Mouse (Mus musculus): ENCODE data around the gene Acin1. TPM values are rescaled to one million over a fixed set of nuclear protein-coding genes. Genes with fewer than 3 reads are reported as not detected.

Acin1 gene
- polyA plus RNA-seq, 1 experiment from 2014 or later: 90.1 TPM

GRCm38 (mm10) chr14:54714617-54715081, 27.9 kb upstream of the Acin1 start:
- H3K9ac ChIP-seq (ENCODE audit: low read depth, low read length): no peak overlapping the region
- H3K9me3 ChIP-seq (replicated peaks; ENCODE audit: low read length): no peaks in the 10 kb centered on the region
- no peak overlapping the region for H3K27ac ChIP-seq
- H3K4me2 ChIP-seq (ENCODE audit: low read length): peak overlapping the region; percentile 49
- 3% methylated on average over 15 of the region's 15 CpGs for WGBS
- 0 out of 2 replicates have a peak, but pooled peaks cover 4% of the 10 kb centered on the region for H3K4me1 ChIP-seq (replicated peaks; ENCODE audit: insufficient read depth, low read length)
- DNase-seq (ENCODE audit: low spot score): peak; percentile 32
- peak overlapping the region; percentile 17 for H3K4me3 ChIP-seq (replicated peaks; ENCODE audit: low read depth, low read length)
- H3K36me3 ChIP-seq (ENCODE audit: insufficient read depth, low read length): no peaks in the 10 kb centered on the region
- TF ChIP-seq CTCF (IDR thresholded peaks at IDR 0.05; ENCODE audit: low read depth): no peak
- no peaks in the 10 kb centered on the region for H3K27me3 ChIP-seq (ENCODE audit: insufficient read depth, low read length)
- no peak for ATAC-seq (replicated peaks; ENCODE audit: low FRiP score, low read depth)

- Histone ChIP-seq H3K4me3 (replicated peaks; ENCODE audit: low read depth, low read length) (peak overlapping the region; percentile 17), H3K9me3 (replicated peaks; ENCODE audit: low read length) (no peaks in the 10 kb centered on the region), H3K4me1 (replicated peaks; ENCODE audit: insufficient read depth, low read length) (0 out of 2 replicates have a peak, but pooled peaks cover 4% of the 10 kb centered on the region), H3K27ac (no peak overlapping the region), H3K36me3 (ENCODE audit: insufficient read depth, low read length) (no peaks in the 10 kb centered on the region), H3K9ac (ENCODE audit: low read depth, low read length) (no peak overlapping the region), H3K27me3 (ENCODE audit: insufficient read depth, low read length) (no peaks in the 10 kb centered on the region), H3K4me2 (ENCODE audit: low read length) (peak overlapping the region; percentile 49)
- peak; percentile 89 for TF ChIP-seq CTCF (IDR thresholded peaks at IDR 0.05; ENCODE audit: low read depth)
- ATAC-seq (replicated peaks; ENCODE audit: low FRiP score, low read depth) (peak; percentile 47; the same call in 1 of the 2 replicates), DNase-seq (ENCODE audit: low spot score) (peak; percentile 89)
- 1% methylated on average over 13 of the region's 13 CpGs for WGBS
Measured at GRCm38 (mm10) chr14:54714121-54714520, 27.4 kb upstream of the Acin1 start.

- 0 out of 2 replicates have a peak, but pooled peaks cover 4% of the 10 kb centered on the region for H3K4me1 ChIP-seq (replicated peaks; ENCODE audit: insufficient read depth, low read length)
- H3K4me2 ChIP-seq (ENCODE audit: low read length): no peak overlapping the region
- H3K27ac ChIP-seq: 0 out of 2 replicates have a peak overlapping the region, but pooled peaks have one; percentile 31
- H3K27me3 ChIP-seq (ENCODE audit: insufficient read depth, low read length): no peaks in the 10 kb centered on the region
- no peaks in the 10 kb centered on the region for H3K36me3 ChIP-seq (ENCODE audit: insufficient read depth, low read length)
- no peak for TF ChIP-seq CTCF (IDR thresholded peaks at IDR 0.05; ENCODE audit: low read depth)
- WGBS: 54% methylated on average over 8 of the region's 8 CpGs
- 0 out of 2 replicates have a peak overlapping the region, but pooled peaks have one; percentile 8 for H3K9ac ChIP-seq (ENCODE audit: low read depth, low read length)
- no peak overlapping the region for H3K4me3 ChIP-seq (replicated peaks; ENCODE audit: low read depth, low read length)
- DNase-seq (ENCODE audit: low spot score) (peak; percentile 37), ATAC-seq (replicated peaks; ENCODE audit: low FRiP score, low read depth) (no peak)
- H3K9me3 ChIP-seq (replicated peaks; ENCODE audit: low read length): no peaks in the 10 kb centered on the region
Measured at GRCm38 (mm10) chr14:54712861-54713260, 26.1 kb upstream of the Acin1 start.

- Histone ChIP-seq H3K4me1 (replicated peaks; ENCODE audit: insufficient read depth, low read length) (0 out of 2 replicates have a peak, but pooled peaks cover 4% of the 10 kb centered on the region), H3K9me3 (replicated peaks; ENCODE audit: low read length) (no peaks in the 10 kb centered on the region), H3K27ac (0 out of 2 replicates have a peak within 1 kb of the TSS, but pooled peaks have one; percentile 31), H3K4me3 (replicated peaks; ENCODE audit: low read depth, low read length) (no peak within 1 kb of the TSS), H3K4me2 (ENCODE audit: low read length) (no peak within 1 kb of the TSS), H3K9ac (ENCODE audit: low read depth, low read length) (0 out of 2 replicates have a peak within 1 kb of the TSS, but pooled peaks have one; percentile 8), H3K36me3 (ENCODE audit: insufficient read depth, low read length) (no peaks in the 10 kb centered on the region), H3K27me3 (ENCODE audit: insufficient read depth, low read length) (0 out of 2 replicates have a peak, but pooled peaks cover 3% of the 10 kb centered on the region)
- no peak for DNase-seq (ENCODE audit: low spot score)
- TF ChIP-seq CTCF (IDR thresholded peaks at IDR 0.05; ENCODE audit: low read depth): no peak
- no peak for ATAC-seq (replicated peaks; ENCODE audit: low FRiP score, low read depth)
- WGBS: 93% methylated on average over 7 of the region's 7 CpGs
Measured at GRCm38 (mm10) chr14:54712074-54712473, 25.3 kb upstream of the Acin1 start, which contains the start of gene Cebpe. Gene Cebpe, minus strand, starts transcription at chr14:54712174.

GRCm38 (mm10) chr14:54709054-54709453, 22.3 kb upstream of the Acin1 start:
- H3K4me1 ChIP-seq (replicated peaks; ENCODE audit: insufficient read depth, low read length): no peaks in the 10 kb centered on the region
- WGBS: 90% methylated on average over 9 of the region's 9 CpGs
- no peaks in the 10 kb centered on the region for H3K36me3 ChIP-seq (ENCODE audit: insufficient read depth, low read length)
- H3K4me2 ChIP-seq (ENCODE audit: low read length): no peak overlapping the region
- no peak for TF ChIP-seq CTCF (IDR thresholded peaks at IDR 0.05; ENCODE audit: low read depth)
- H3K9ac ChIP-seq (ENCODE audit: low read depth, low read length): no peak overlapping the region
- no peak overlapping the region for H3K27ac ChIP-seq
- H3K9me3 ChIP-seq (replicated peaks; ENCODE audit: low read length): no peaks in the 10 kb centered on the region
- H3K27me3 ChIP-seq (ENCODE audit: insufficient read depth, low read length): 0 out of 2 replicates have a peak, but pooled peaks cover 3% of the 10 kb centered on the region
- DNase-seq (ENCODE audit: low spot score) (no peak), ATAC-seq (replicated peaks; ENCODE audit: low FRiP score, low read depth) (no peak)
- H3K4me3 ChIP-seq (replicated peaks; ENCODE audit: low read depth, low read length): no peak overlapping the region

GRCm38 (mm10) chr14:54706589-54707320, 20.0 kb upstream of the Acin1 start:
- no peak overlapping the region for H3K4me3 ChIP-seq (replicated peaks; ENCODE audit: low read depth, low read length)
- DNase-seq (ENCODE audit: low spot score) (no peak), ATAC-seq (replicated peaks; ENCODE audit: low FRiP score, low read depth) (no peak)
- WGBS: 47% methylated on average over 17 of the region's 17 CpGs
- no peak overlapping the region for H3K9ac ChIP-seq (ENCODE audit: low read depth, low read length)
- H3K27ac ChIP-seq: no peak overlapping the region
- H3K4me2 ChIP-seq (ENCODE audit: low read length): no peak overlapping the region
- 0 out of 2 replicates have a peak, but pooled peaks cover 3% of the 10 kb centered on the region for H3K27me3 ChIP-seq (ENCODE audit: insufficient read depth, low read length)
- no peak for TF ChIP-seq CTCF (IDR thresholded peaks at IDR 0.05; ENCODE audit: low read depth)
- H3K36me3 ChIP-seq (ENCODE audit: insufficient read depth, low read length): no peaks in the 10 kb centered on the region
- no peaks in the 10 kb centered on the region for H3K9me3 ChIP-seq (replicated peaks; ENCODE audit: low read length)
- H3K4me1 ChIP-seq (replicated peaks; ENCODE audit: insufficient read depth, low read length): no peaks in the 10 kb centered on the region
